Mouse (Mus musculus): ENCODE measurements around the gene Ktn1.

GRCm38 (mm10) chr14:47646246-47646645 is 2.0 kb upstream of the Ktn1 start:
- TF ChIP-seq CTCF (IDR thresholded peaks at IDR 0.05; ENCODE audit: extremely low read depth, insufficient read depth, low read length) = no peak
- TF ChIP-seq POLR2A (IDR thresholded peaks at IDR 0.05; ENCODE audit: extremely low read depth, insufficient read depth, low read length) = no peak
